Mouse (Mus musculus): ENCODE results near the gene Htra1. TPM values are rescaled to one million over a fixed set of nuclear protein-coding genes. Genes with fewer than 3 reads are reported as not detected.
A peak's percentile ranks its signal among the peaks of the same experiment; 100 is the strongest.

Gene Htra1
- polyA plus RNA-seq, 1 experiment from 2014 or later = 26.6 TPM

- Histone ChIP-seq H3K4me2 (ENCODE audit: low read length) (no peak overlapping the region), H3K9ac (ENCODE audit: low read length) (no peak overlapping the region), H3K36me3 (ENCODE audit: control insufficient read depth, insufficient read depth, low read length) (no peaks in the 10 kb centered on the region), H3K4me3 (ENCODE audit: low read depth, low read length) (no peak overlapping the region), H3K27me3 (replicated peaks; ENCODE audit: control insufficient read depth, insufficient read depth, low read length) (no peaks in the 10 kb centered on the region), H3K27ac (ENCODE audit: low read depth, low read length) (no peak overlapping the region), H3K9me3 (replicated peaks; ENCODE audit: control insufficient read depth, low read length) (no peaks in the 10 kb centered on the region), H3K4me1 (ENCODE audit: control insufficient read depth, insufficient read depth, low read length) (no peaks in the 10 kb centered on the region)
- DNase-seq (ENCODE audit: low spot score) (no peak), ATAC-seq (no peak)
- WGBS = 82% methylated on average over 13 of the region's 13 CpGs
Measured at GRCm38 (mm10) chr7:130991174-130991789, 55.4 kb downstream of the Htra1 start.

GRCm38 (mm10) chr7:130993907-130994306, 58.0 kb downstream of the Htra1 start:
- Histone ChIP-seq H3K4me2 (ENCODE audit: low read length) (no peak overlapping the region), H3K27me3 (replicated peaks; ENCODE audit: control insufficient read depth, insufficient read depth, low read length) (no peaks in the 10 kb centered on the region), H3K27ac (ENCODE audit: low read depth, low read length) (no peak overlapping the region), H3K4me1 (ENCODE audit: control insufficient read depth, insufficient read depth, low read length) (no peaks in the 10 kb centered on the region), H3K9ac (ENCODE audit: low read length) (no peak overlapping the region), H3K36me3 (ENCODE audit: control insufficient read depth, insufficient read depth, low read length) (no peaks in the 10 kb centered on the region), H3K4me3 (ENCODE audit: low read depth, low read length) (no peak overlapping the region), H3K9me3 (replicated peaks; ENCODE audit: control insufficient read depth, low read length) (no peaks in the 10 kb centered on the region)
- DNase-seq (ENCODE audit: low spot score) = peak; percentile 41
- 54% methylated on average over 8 of the region's 8 CpGs for WGBS
- no peak for ATAC-seq

GRCm38 (mm10) chr7:131001976-131002726, 66.2 kb downstream of the Htra1 start:
- no peak for ATAC-seq
- H3K4me3 ChIP-seq (ENCODE audit: low read depth, low read length) = no peak overlapping the region

GRCm38 (mm10) chr7:131004071-131004470, 68.2 kb downstream of the Htra1 start:
- 86% methylated on average over 5 of the region's 5 CpGs for WGBS

More at GRCm38 (mm10) chr7:131001976-131002726, 66.2 kb downstream of the Htra1 start:
- no peaks in the 10 kb centered on the region for H3K36me3 ChIP-seq (ENCODE audit: control insufficient read depth, insufficient read depth, low read length)
- H3K9me3 ChIP-seq (replicated peaks; ENCODE audit: control insufficient read depth, low read length) = peaks cover 5% of the 10 kb centered on the region; the same call in 1 of the 2 replicates
- WGBS = 92% methylated on average over 12 of the region's 12 CpGs
- DNase-seq (ENCODE audit: low spot score) = no peak
- no peak overlapping the region for H3K4me2 ChIP-seq (ENCODE audit: low read length)
- no peaks in the 10 kb centered on the region for H3K27me3 ChIP-seq (replicated peaks; ENCODE audit: control insufficient read depth, insufficient read depth, low read length)
- H3K4me1 ChIP-seq (ENCODE audit: control insufficient read depth, insufficient read depth, low read length) = no peaks in the 10 kb centered on the region
- H3K27ac ChIP-seq (ENCODE audit: low read depth, low read length) = no peak overlapping the region
- no peak overlapping the region for H3K9ac ChIP-seq (ENCODE audit: low read length)

GRCm38 (mm10) chr7:131007221-131007620, 71.3 kb downstream of the Htra1 start:
- ATAC-seq (no peak), DNase-seq (ENCODE audit: low spot score) (no peak)
- H3K4me2 ChIP-seq (ENCODE audit: low read length) = no peak overlapping the region
- 100% methylated on average over 2 of the region's 2 CpGs for WGBS
- no peak overlapping the region for H3K27ac ChIP-seq (ENCODE audit: low read depth, low read length)
- peaks cover 5% of the 10 kb centered on the region; the same call in 1 of the 2 replicates for H3K9me3 ChIP-seq (replicated peaks; ENCODE audit: control insufficient read depth, low read length)
- no peaks in the 10 kb centered on the region for H3K27me3 ChIP-seq (replicated peaks; ENCODE audit: control insufficient read depth, insufficient read depth, low read length)
- no peaks in the 10 kb centered on the region for H3K36me3 ChIP-seq (ENCODE audit: control insufficient read depth, insufficient read depth, low read length)
- no peak overlapping the region for H3K4me3 ChIP-seq (ENCODE audit: low read depth, low read length)
- H3K9ac ChIP-seq (ENCODE audit: low read length) = no peak overlapping the region
- no peaks in the 10 kb centered on the region for H3K4me1 ChIP-seq (ENCODE audit: control insufficient read depth, insufficient read depth, low read length)

More at GRCm38 (mm10) chr7:131004071-131004470, 68.2 kb downstream of the Htra1 start:
- Histone ChIP-seq H3K4me2 (ENCODE audit: low read length) (no peak overlapping the region), H3K9ac (ENCODE audit: low read length) (no peak overlapping the region), H3K36me3 (ENCODE audit: control insufficient read depth, insufficient read depth, low read length) (no peaks in the 10 kb centered on the region), H3K4me1 (ENCODE audit: control insufficient read depth, insufficient read depth, low read length) (no peaks in the 10 kb centered on the region), H3K9me3 (replicated peaks; ENCODE audit: control insufficient read depth, low read length) (peaks cover 5% of the 10 kb centered on the region; the same call in 1 of the 2 replicates), H3K4me3 (ENCODE audit: low read depth, low read length) (no peak overlapping the region), H3K27ac (ENCODE audit: low read depth, low read length) (no peak overlapping the region), H3K27me3 (replicated peaks; ENCODE audit: control insufficient read depth, insufficient read depth, low read length) (no peaks in the 10 kb centered on the region)
- DNase-seq (ENCODE audit: low spot score) (no peak), ATAC-seq (no peak)

GRCm38 (mm10) chr7:131009178-131009577, 73.3 kb downstream of the Htra1 start:
- DNase-seq (ENCODE audit: low spot score) = no peak
- no peak for ATAC-seq
- H3K27me3 ChIP-seq (replicated peaks; ENCODE audit: control insufficient read depth, insufficient read depth, low read length) = no peaks in the 10 kb centered on the region
- H3K9me3 ChIP-seq (replicated peaks; ENCODE audit: control insufficient read depth, low read length) = peaks cover 5% of the 10 kb centered on the region; the same call in 1 of the 2 replicates
- no peaks in the 10 kb centered on the region for H3K36me3 ChIP-seq (ENCODE audit: control insufficient read depth, insufficient read depth, low read length)
- no peak overlapping the region for H3K4me3 ChIP-seq (ENCODE audit: low read depth, low read length)
- no peak overlapping the region for H3K27ac ChIP-seq (ENCODE audit: low read depth, low read length)
- H3K4me1 ChIP-seq (ENCODE audit: control insufficient read depth, insufficient read depth, low read length) = no peaks in the 10 kb centered on the region
- no peak overlapping the region for H3K4me2 ChIP-seq (ENCODE audit: low read length)
- WGBS = 82% methylated on average over 5 of the region's 5 CpGs
- no peak overlapping the region for H3K9ac ChIP-seq (ENCODE audit: low read length)

GRCm38 (mm10) chr7:131011901-131012300, 76.0 kb downstream of the Htra1 start:
- no peak for DNase-seq (ENCODE audit: low spot score)
- Histone ChIP-seq H3K27me3 (replicated peaks; ENCODE audit: control insufficient read depth, insufficient read depth, low read length) (no peaks in the 10 kb centered on the region), H3K9ac (ENCODE audit: low read length) (no peak overlapping the region), H3K27ac (ENCODE audit: low read depth, low read length) (no peak overlapping the region), H3K36me3 (ENCODE audit: control insufficient read depth, insufficient read depth, low read length) (no peaks in the 10 kb centered on the region), H3K4me1 (ENCODE audit: control insufficient read depth, insufficient read depth, low read length) (no peaks in the 10 kb centered on the region), H3K4me3 (ENCODE audit: low read depth, low read length) (no peak overlapping the region), H3K9me3 (replicated peaks; ENCODE audit: control insufficient read depth, low read length) (peaks cover 3% of the 10 kb centered on the region; the same call in 1 of the 2 replicates), H3K4me2 (ENCODE audit: low read length) (no peak overlapping the region)
- no peak for ATAC-seq
- WGBS = 83% methylated on average over 1 of the region's 1 CpGs

- Histone ChIP-seq H3K27me3 (replicated peaks; ENCODE audit: control insufficient read depth, insufficient read depth, low read length) (no peaks in the 10 kb centered on the region), H3K4me2 (ENCODE audit: low read length) (no peak overlapping the region), H3K9ac (ENCODE audit: low read length) (no peak overlapping the region), H3K36me3 (ENCODE audit: control insufficient read depth, insufficient read depth, low read length) (no peaks in the 10 kb centered on the region), H3K27ac (ENCODE audit: low read depth, low read length) (no peak overlapping the region), H3K4me3 (ENCODE audit: low read depth, low read length) (no peak overlapping the region), H3K4me1 (ENCODE audit: control insufficient read depth, insufficient read depth, low read length) (no peaks in the 10 kb centered on the region), H3K9me3 (replicated peaks; ENCODE audit: control insufficient read depth, low read length) (peaks cover 5% of the 10 kb centered on the region; the same call in 1 of the 2 replicates)
- WGBS = 91% methylated on average over 2 of the region's 2 CpGs
- ATAC-seq (no peak), DNase-seq (ENCODE audit: low spot score) (no peak)
Measured at GRCm38 (mm10) chr7:131019181-131019580, 83.3 kb downstream of the Htra1 start.

GRCm38 (mm10) chr7:131024807-131025206, 88.9 kb downstream of the Htra1 start:
- H3K9me3 ChIP-seq (replicated peaks; ENCODE audit: control insufficient read depth, low read length) = no peaks in the 10 kb centered on the region
- no peak overlapping the region for H3K27ac ChIP-seq (ENCODE audit: low read depth, low read length)
- no peak overlapping the region for H3K4me2 ChIP-seq (ENCODE audit: low read length)
- H3K9ac ChIP-seq (ENCODE audit: low read length) = no peak overlapping the region
- H3K27me3 ChIP-seq (replicated peaks; ENCODE audit: control insufficient read depth, insufficient read depth, low read length) = no peaks in the 10 kb centered on the region
- WGBS = 78% methylated on average over 1 of the region's 1 CpGs
- no peaks in the 10 kb centered on the region for H3K36me3 ChIP-seq (ENCODE audit: control insufficient read depth, insufficient read depth, low read length)
- H3K4me3 ChIP-seq (ENCODE audit: low read depth, low read length) = no peak overlapping the region
- H3K4me1 ChIP-seq (ENCODE audit: control insufficient read depth, insufficient read depth, low read length) = no peaks in the 10 kb centered on the region
- ATAC-seq (no peak), DNase-seq (ENCODE audit: low spot score) (no peak)
